Mouse (Mus musculus): Measurements from ENCODE around the gene D430042O09Rik.

Gene D430042O09Rik

DNA sequence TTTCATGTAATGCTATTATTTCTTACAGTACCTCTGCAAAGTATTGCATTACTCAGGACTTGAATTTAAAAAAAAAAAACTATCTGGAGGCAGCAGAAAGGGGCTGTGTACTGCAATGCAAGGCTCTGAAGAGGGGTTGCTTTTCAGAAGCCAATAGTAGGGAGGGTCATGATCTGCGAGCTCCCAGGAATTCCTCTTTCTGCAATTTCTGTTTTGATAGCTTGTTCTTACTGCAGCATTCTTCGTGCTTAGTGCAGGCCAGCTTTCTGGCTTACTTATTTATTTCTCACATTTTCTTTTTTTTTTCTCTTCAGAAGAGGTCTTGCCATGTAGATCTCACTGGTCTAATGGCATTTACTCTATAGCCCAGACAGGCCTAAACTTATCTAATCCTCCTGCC lies 32.8 kb downstream of the D430042O09Rik start:
- DNase-seq (ENCODE audit: low spot score in 2 of 2) = no peak

DNA sequence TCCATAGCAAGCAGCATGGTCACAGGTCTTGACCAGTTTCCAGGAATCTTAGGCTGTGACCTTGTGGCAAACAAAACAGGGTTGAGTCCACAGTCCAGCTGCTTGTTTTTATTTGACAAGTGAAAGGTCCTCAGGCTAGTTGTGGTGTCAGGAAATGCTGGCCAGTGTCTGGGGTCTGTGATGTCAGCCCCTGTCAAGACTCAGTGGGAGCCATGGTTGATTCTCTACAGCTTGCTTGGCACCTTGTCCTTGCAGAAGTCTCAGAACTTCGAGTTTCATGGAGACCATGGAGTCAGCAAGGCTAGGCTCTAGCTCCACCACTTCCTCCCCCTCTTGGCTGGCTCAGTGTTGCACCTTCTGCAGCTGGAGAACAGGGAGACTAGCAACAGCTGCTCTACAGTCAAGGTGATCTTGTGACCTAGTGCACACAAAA lies 33.6 kb downstream of the D430042O09Rik start:
- DNase-seq (ENCODE audit: low spot score in 2 of 2) = no peak

DNA sequence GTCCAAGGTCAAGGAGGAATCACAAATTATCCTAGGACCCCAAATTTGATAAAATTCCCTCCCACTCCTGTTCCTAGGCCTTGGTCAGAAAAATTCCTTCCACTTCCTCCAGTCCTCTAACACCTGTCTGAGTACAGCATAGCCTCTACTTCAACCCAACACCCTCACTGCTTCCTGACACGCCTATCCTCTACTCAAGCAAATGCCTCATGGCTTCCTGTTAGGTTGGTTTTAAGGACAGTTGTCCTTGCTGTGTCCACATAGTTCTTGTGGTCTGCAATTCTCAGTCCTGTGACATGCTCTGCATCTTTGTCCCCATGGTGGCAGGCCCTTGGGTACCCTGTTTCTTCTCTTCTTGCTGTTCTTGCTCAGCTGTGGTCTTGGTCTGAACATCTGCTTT lies 37.1 kb downstream of the D430042O09Rik start:
- no peak for DNase-seq (ENCODE audit: low spot score in 2 of 2)

DNA sequence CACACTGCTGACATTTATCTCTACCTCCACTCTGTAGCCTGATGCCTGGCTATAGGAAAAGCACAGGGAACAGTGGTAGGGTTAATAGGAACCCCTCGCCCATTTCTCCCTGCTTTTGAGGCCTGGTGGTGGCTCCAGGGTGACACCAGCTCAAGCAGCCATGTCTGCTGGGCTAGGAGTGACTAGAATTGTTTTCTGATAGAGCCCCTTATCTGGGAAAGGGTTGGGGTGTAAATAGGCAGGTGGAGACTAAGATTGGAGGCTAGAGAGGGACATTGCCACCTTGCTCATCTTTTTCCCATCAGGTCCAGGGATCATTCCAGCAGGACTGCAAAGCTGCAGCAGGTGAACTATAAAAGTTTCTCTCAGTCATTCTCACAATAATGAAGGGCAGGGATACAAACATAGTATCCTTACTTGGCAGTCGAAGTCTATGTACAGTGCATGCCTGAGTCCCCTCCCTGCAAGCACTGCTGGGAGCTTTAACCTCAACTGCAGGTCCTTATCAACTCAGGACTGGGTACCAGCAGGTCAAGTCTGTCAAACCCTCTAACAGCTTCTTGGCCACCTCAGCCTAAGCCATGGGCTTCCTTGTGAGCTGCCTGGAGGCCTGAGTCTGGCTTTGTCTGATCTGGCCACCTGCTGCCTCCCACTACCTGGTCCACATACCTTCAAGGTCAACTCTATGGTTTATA lies 39.1 kb downstream of the D430042O09Rik start:
- no peak for DNase-seq (ENCODE audit: low spot score in 2 of 2)

DNA sequence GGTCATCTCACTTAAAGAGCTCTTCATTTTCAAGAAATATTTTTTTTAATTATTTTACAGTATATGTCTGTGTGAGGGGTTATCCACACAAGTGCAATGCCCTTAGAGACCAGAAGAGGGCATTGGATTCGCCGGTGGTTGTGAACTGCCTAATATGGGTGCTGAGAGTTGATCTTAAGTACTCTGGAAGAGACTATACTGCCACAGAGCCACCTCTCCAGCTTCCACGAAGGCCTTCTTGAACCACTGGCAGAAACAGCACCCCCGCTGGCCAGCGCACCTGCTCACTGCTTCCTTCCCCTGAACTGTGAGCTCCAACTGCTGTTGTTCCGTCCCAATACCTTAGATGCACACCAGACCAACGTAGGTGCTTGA lies 39.6 kb downstream of the D430042O09Rik start:
- no peak for DNase-seq (ENCODE audit: low spot score in 2 of 2)

DNA sequence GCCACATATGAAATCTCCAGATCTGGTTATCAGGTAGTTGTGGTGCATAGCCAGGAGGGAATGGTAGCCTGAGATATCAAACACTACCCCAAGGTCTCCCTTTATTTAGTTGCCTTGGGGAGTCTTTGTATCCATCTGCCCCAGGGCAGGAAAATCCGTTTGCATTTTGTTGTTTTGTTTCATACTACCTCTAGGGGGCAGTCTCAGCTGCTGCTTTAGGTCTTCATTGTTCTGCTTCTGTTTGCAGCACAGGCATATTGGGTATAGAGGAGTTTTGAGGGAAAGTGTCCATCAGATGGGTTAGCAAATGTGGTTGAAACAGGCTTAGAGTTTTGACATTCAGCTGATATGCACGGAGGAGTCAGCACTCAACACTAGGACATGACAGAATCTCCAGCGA lies 40.5 kb downstream of the D430042O09Rik start:
- no peak for DNase-seq (ENCODE audit: low spot score in 2 of 2)

DNA sequence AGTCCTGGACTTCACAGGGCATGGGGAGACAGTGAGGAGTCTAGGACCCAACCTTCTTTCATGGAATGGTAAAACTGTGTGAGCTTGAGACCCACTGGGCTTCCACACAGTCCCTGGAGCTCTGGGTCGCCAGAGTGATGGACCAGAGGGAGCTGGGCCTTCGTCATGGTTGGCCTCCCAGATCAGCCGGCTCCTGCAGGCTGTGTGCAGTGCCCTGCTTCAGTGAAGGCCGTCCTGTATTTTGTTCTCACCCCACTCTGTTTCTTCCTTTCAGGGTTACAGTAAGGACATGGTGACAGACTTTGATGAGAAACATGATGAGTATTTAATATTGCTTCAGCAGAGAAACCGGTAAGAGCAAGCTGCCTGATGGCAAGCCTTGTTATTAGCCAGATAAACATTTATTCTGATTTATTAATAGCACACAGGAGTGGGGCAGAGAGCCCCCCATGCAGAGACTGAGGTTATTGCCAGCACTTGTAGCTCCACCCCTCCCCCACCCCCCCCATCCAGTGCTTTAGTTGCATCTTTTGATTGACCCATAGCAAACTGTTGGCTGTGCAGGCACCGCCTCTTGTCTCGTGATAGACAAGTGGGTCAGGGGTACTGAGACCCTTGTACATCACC lies 45.1 kb downstream of the D430042O09Rik start:
- DNase-seq (ENCODE audit: low spot score in 2 of 2) = no peak

DNA sequence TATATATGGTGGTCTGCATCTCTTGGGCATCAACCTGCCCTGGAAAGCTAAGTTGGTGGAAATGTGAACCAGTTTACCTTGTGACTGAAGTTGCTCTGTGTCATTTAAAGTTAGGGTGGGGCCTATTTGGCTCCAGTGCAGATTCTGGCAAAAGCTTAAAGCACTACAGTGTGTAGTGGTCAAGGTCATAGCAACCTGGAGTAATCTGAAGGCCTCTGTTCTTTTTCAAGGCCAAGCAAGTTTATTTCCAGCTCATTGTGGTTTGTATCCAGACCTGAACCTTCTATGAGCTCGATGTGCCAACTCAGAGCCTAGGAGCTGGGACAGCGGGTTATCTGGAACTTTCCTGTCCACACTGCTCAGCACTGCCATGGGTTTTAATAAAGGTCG lies 45.6 kb downstream of the D430042O09Rik start:
- no peak for DNase-seq (ENCODE audit: low spot score in 2 of 2)

DNA sequence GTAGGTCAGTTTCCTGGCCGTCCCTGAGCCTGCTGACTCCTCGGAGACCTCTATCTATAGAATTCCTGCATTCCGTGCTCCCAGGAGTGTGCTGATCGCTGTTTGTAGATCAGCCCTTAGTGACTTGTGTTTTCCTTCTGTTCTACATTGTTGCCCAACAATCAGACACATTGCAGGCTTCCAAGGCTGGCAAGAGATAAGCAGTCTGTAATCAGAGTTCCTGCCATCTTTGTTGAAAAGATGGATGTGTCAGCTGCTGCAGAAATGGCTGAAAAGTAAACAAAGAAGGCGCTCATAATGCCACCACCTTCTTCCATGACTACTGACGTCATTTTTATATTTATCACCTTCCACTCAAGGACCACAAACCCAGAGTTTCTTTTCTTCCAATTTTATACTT lies 49.1 kb downstream of the D430042O09Rik start:
- no peak for DNase-seq (ENCODE audit: low spot score in 2 of 2)

DNA sequence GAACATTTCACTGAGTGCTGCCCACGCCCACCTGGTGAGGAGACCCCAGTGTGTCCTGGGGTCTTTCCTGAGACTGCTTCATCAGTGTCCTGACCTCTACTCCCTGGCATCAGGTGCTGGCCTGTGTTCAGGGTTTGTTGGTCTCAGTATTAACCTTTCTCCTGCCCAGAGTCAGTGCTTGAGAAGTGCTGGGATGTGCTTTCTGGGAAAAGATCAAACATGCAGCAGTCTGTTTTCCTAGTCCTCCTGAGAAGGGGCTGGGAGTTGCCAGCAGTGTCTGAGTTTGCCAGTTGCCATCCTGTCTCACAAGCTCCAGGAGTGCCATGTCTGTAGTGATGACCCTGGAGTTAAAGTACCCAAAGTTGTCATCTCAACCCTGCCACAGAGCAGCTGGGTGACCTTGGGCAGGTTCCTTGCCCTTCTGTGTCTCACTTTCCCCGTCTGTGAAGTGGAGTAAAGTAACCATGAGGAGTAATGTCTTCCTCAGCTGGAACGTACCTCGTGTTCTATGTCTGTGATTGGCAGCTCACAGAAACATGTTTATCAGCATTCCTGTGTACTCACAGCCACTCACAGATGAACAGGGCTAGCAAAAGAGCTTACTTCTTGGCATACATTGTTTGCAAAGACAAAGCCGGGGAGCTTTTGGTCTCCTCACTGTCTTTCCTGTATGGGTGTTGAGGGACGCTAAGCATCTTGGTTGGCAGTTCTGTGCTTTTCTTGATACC lies 50.4 kb downstream of the D430042O09Rik start:
- DNase-seq (ENCODE audit: low spot score in 2 of 2) = no peak

DNA sequence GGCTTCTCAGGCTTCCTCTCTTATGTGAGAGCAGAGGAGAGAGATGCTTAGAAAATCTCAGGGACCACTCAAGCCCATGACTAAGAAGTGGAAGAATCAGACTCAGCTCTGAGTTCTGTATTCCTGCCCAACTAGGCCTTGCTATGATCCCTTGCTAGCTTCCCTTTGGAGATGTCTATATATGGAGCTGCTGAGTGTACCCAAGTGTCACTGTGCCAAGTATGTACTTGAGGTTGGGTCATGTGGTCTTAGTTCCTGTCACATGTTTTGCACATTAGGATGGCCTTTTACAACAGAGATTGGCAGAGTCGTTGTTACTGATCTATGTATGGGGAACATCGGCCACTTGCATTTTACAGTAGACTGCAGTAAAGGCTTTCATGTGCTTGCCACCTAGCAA lies 54.6 kb downstream of the D430042O09Rik start:
- DNase-seq (ENCODE audit: low spot score in 2 of 2) = no peak

DNA sequence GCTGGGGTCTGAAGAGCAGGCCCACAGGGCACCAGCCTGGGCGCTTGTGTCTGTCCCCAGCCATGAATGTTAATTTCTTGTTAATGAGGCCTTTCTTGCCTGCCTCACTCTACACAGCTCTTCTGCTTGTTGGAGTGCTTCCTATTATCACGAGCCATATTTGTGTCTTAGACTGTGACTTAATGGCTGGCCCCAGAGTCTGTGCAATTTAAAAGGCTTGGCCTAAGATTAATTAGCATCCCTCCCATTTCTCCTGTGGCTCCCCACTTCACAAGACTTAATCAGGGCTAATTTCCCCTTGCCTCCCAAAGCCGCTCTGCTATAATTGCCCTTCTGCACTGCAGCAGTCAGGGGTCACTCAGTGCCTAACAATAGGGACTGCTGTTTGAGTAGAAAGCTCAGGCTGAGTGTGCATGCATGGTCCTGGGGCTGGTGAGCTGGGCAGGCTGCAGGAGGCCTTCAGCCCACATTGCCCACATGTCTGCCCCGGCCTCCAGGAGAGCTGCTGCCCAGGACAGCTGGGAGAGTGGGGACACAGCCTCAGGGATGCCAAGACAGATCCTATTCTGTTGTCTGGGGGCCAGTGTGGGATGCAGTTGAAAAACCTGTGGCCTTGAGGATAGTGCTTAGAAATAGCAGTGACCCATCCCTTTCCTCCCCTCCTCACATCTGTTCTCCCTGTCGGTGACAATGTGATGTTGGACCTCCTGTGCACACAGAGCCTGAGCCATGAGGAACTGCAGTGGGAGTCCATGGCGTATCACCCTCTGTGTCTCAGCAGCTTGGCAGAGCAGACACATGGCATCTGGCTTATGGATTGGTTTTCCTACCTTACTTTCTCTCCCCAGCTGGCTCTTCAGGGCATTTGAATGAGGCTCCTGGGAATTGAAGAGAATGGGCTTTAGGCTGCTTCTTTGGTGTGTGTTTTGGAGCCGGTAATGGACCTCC lies 55.5 kb downstream of the D430042O09Rik start:
- DNase-seq (ENCODE audit: low spot score in 2 of 2) = no peak

DNA sequence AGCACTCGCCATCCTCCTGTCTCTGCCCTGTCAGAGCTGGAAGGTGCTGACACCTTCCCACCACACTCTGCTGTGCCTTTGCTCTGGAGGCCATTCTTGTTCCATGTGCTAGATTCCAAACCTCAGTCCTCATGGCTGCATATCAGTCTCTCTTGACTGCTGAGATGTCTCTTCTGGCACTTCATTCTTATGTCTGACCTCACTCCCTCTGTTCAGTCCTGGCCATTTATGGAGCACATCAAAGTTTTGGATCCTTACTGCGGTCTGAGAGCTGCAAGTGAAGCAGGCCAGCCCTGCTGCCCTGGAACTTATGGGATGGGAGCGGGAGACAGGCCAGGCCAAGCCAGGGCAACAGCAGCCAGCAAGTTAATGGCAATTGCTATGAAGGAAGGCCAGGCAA lies 56.7 kb downstream of the D430042O09Rik start:
- no peak for DNase-seq (ENCODE audit: low spot score in 2 of 2)

DNA sequence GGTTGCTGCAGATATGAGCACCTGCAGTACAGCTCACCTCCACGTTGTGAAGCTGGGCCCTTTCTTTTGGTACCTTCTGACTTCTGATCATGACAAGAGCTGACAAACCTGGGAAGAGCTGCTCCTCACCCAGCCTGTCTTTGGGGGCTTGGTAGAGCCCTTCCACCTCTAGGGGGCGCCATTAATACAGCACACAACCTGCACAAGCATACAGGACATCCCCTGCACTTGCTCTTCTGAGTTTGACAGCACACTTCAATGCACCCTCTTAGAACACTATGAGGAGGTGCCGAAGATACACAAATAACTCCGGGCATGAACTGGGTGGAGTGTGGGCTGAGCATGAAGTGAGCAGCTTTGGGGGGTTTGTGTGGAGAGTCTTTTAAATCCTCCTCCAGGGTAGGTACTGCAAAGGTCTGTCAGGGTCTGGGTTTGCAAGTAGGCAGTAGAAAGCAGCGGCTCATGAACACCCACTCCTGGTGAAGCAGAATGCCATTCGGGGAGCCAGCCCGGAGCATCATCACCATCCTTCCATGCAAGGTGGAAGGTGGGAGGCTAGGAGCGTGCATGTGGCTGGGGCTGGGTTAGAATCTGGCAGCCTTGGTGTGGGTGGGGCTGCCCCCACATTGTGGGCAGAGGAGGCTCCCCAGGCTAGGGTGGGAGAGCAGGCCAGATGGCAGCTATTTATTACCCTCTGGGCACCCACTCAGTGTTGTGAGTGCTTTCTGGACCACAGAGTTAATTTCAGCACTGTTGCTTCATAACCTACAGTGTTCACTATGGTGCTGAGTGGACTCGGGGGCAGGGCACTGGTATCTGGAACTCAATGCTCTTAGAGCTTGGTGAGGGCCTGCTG lies 59.5 kb downstream of the D430042O09Rik start:
- DNase-seq (ENCODE audit: low spot score in 2 of 2) = no peak

DNA sequence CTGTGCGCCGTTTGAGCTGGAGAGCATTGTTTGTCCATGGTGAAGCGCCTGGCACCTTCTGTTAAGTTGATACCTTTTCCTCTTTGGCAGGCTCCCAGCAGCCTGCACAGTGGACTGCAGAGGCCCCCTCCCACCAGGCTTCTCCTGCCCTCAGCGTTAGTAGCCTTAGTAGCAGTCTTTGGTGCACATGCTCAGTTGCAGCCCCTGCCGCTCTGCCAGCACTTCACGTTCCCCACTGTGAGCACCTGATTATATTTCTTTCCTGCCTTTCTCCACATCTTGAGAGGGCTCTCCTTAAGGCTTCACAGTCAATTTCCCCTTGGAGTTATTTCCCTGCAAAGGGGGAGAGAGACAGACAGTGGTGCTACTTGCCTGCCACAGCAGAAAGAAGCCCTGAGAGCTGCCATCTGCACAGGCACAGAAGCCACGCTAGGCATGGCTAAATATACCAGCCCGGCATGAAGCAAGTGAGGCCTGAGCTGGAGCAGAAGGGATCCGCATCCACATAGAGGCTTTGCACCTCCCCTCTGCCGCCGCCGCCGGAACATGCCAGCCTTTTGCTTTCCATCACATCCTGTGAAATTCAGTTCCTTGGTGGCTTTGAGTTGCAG lies 65.4 kb downstream of the D430042O09Rik start:
- no peak for DNase-seq (ENCODE audit: low spot score in 2 of 2)

DNA sequence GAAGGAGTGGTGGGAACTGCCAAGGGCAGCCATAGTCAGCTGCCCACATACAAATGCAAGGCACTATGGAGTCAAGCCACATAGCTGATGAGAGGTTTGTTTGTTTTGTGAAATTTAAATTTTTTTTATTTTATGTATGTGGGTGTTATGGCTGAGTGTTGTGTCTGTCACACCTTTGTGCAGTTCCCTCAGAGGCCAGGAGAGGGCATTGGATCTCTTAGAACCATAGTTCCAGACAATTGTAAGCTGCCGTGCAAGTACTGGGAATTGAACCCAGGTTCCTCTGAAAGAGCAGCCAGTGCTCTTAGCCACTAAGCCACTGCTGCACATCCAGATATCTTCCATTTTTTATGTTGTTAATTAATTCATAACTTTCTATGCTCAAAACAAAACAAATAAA lies 75.5 kb downstream of the D430042O09Rik start:
- DNase-seq (ENCODE audit: low spot score in 2 of 2) = no peak

DNA sequence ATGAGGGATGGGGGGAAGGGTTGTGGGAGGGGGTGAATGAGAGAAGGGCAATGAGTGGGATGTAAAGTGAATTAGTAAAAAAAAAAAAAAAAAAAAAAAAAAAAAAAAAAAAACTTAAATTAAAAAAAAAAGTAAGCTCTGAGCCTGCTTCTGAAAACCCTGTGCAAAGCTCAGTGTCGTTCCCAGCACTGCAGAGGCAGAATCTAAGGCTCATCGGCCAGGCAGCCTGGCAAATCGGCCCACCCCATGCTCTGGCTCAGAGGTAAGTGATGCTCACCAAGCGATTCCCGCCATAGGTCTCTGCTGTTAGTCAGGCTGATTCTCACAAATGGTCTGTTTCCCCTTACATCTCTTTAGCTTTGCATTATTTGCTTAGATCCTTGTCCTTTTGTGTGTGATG lies 78.4 kb downstream of the D430042O09Rik start:
- no peak for DNase-seq (ENCODE audit: low spot score in 2 of 2)

DNA sequence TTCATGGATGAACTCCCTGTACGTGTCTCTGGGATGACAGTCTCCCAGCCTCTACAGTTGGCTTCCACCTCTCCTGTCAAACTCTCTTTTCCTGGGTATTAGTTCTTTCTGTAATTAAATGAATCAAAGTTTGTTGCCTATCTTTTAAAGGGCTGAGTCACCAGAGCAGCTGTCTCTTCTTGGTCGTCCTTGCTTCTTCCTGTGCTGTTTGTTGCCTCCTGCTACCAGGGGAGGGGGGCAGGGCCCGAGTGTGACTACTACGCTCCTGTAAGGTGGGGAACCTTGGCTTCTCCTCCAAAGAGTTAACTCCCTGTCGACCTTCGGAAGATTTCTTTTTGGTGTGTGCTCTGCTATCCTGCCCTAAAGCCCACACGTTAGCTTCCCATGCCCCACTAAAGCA lies 79.4 kb downstream of the D430042O09Rik start:
- no peak for DNase-seq (ENCODE audit: low spot score in 2 of 2)

DNA sequence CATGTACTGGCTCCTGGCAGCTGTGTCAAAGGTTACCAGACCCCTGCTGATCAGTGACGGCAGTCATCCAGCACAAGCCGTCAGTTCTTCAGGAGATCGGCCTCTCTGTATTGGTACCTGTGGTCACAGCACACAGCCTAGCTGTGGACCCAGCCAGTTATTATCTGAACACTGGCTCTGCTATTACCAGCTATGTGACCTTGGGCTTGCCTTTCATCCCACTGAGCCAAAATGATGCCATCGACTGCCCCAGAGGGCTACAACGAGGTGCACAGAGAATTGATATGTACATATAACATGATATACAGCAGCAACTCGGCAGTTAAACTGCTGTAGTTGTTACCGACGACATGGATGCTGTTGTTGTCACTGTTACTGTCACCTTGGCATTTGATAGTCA lies 82.4 kb downstream of the D430042O09Rik start:
- no peak for DNase-seq (ENCODE audit: low spot score in 2 of 2)

DNA sequence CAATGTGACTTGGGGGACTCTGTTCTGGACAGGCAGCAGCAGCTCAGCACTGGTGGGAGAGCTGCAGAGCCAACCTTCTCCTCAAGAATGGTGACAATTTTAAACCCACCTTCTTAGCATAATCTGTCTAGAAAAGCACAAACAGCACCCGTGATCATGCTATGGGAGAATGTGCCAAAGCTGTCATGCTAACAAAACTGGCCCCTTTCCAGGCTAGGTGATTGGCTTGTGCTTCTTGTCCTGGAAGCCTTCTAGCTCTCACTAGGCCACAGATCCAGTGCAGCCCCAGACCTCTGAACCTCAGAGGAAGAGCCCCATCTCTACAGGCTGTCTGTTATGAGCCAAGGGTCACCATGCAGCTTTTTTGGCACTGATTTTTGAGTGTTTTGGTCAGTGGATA lies 98.9 kb downstream of the D430042O09Rik start:
- DNase-seq (ENCODE audit: low spot score in 2 of 2) = no peak

DNA sequence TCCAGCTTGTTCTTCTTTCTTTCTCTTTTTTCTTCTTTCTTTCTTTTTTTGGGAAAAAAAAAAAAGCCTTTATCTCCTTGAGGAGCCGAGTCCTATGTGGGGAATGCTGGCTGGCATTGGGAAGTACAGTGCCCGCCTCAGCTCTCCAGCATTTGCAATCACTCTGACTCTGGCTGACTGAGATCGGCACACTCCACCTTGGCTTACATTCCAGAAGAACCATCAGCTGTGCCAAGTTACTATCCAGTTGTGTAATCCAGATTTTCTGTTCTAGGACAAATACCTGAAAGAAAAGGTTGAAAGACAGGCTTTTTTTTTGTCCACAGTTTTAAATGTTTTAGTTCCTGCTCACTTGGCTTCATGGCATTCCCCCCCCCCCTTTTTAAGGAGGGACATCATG lies 100.5 kb downstream of the D430042O09Rik start:
- DNase-seq (ENCODE audit: low spot score in 2 of 2) = no peak
